Mouse (Mus musculus): ENCODE data around the gene Nmrk1. TPM values are rescaled to one million over a fixed set of nuclear protein-coding genes. Genes with fewer than 3 reads are reported as not detected.

Gene Nmrk1
- polyA plus RNA-seq, 1 experiment from 2014 or later: 9.0 TPM

GRCm38 (mm10) chr19:18619691-18620090, 12.1 kb upstream of the Nmrk1 start:
- no peaks in the 10 kb centered on the region for H3K9me3 ChIP-seq
- no peaks in the 10 kb centered on the region for H3K27me3 ChIP-seq (replicated peaks)
- H3K27ac ChIP-seq: no peak overlapping the region
- H3K9ac ChIP-seq: no peak overlapping the region
- 80% methylated on average over 1 of the region's 1 CpGs for WGBS
- no peak overlapping the region for H3K4me2 ChIP-seq (replicated peaks)
- H3K4me3 ChIP-seq (replicated peaks): no peak overlapping the region
- H3K4me1 ChIP-seq (replicated peaks): 0 out of 2 replicates have a peak, but pooled peaks cover 7% of the 10 kb centered on the region
- H3K36me3 ChIP-seq: no peaks in the 10 kb centered on the region
- no peak for ATAC-seq

GRCm38 (mm10) chr19:18623894-18624293, 7.9 kb upstream of the Nmrk1 start:
- Histone ChIP-seq H3K9me3 (no peaks in the 10 kb centered on the region), H3K4me1 (replicated peaks) (no peaks in the 10 kb centered on the region), H3K36me3 (no peaks in the 10 kb centered on the region), H3K27ac (no peak overlapping the region), H3K9ac (no peak overlapping the region), H3K27me3 (replicated peaks) (no peaks in the 10 kb centered on the region), H3K4me3 (replicated peaks) (no peak overlapping the region), H3K4me2 (replicated peaks) (no peak overlapping the region)
- WGBS: 72% methylated on average over 2 of the region's 2 CpGs
- ATAC-seq: no peak

- WGBS: 59% methylated on average over 1 of the region's 1 CpGs
- H3K4me3 ChIP-seq (replicated peaks): no peak overlapping the region
- H3K36me3 ChIP-seq: no peaks in the 10 kb centered on the region
- no peak overlapping the region for H3K27ac ChIP-seq
- H3K27me3 ChIP-seq (replicated peaks): no peaks in the 10 kb centered on the region
- peak overlapping the region; percentile 69; the same call in 1 of the 2 replicates for H3K4me2 ChIP-seq (replicated peaks)
- peaks cover 5% of the 10 kb centered on the region; the same call in 1 of the 2 replicates for H3K4me1 ChIP-seq (replicated peaks)
- no peak overlapping the region for H3K9ac ChIP-seq
- no peaks in the 10 kb centered on the region for H3K9me3 ChIP-seq
- no peak for ATAC-seq
Measured at GRCm38 (mm10) chr19:18629589-18629988, 2.2 kb upstream of the Nmrk1 start.

DNA sequence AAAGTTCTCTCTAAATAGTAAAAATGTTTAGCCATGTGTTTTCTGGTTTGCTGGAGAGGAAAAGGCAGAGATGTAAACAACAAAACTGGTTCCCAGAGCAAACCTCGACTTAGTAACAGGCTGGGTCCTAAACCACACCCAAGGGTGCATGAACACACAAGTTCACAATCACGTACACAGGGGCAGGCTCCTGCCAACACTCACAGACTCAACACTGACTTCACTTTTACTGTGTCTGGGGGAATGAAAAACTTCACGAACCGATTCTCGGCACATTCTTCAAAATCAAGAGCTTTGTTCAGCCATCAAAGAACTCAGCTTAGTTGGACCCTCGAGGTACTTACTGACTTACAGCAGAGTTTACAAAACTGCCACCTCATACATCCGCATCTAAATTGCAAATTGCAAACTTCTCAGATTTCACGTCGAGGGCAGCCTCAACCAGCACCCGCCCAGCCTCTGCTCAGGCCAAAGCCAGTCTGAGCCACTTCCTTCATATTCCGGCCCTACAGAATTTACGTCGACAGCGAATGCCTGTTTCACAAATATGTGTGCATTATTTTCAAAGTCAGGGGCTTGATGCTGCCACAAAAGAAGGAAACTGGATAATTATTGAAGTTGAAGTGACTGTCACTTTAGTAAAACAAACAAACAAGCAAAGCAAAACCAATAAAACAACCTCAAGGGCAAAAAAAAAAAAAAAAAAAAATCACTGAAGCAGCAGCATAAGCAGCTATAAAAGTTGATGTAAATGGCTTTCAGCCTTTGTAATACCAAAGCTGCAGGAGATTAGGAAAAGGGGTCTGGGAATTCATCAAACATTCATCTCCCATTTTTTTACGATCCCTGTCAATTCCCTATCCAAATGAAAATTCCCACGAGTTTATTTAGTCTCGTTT, 1.3 kb upstream of the Nmrk1 start:
- H3K9ac ChIP-seq: peak overlapping the region; percentile 75
- ATAC-seq: no peak
- H3K27ac ChIP-seq: no peak overlapping the region; the same call in 1 of the 2 replicates
- no peaks in the 10 kb centered on the region for H3K36me3 ChIP-seq
- H3K4me3 ChIP-seq (replicated peaks): peak overlapping the region; percentile 85
- peaks cover 5% of the 10 kb centered on the region; the same call in 1 of the 2 replicates for H3K4me1 ChIP-seq (replicated peaks)
- peak overlapping the region; percentile 69 for H3K4me2 ChIP-seq (replicated peaks)
- WGBS: 14% methylated on average over 17 of the region's 17 CpGs
- H3K9me3 ChIP-seq: no peaks in the 10 kb centered on the region
- H3K27me3 ChIP-seq (replicated peaks): no peaks in the 10 kb centered on the region

- H3K4me1 ChIP-seq (replicated peaks): peaks cover 5% of the 10 kb centered on the region; the same call in 1 of the 2 replicates
- H3K9ac ChIP-seq: peak overlapping the region; percentile 75
- H3K27ac ChIP-seq: peak overlapping the region; percentile 92
- under 1% methylated on average over 40 of the region's 40 CpGs for WGBS
- H3K4me2 ChIP-seq (replicated peaks): peak overlapping the region; percentile 69
- no peaks in the 10 kb centered on the region for H3K9me3 ChIP-seq
- no peaks in the 10 kb centered on the region for H3K36me3 ChIP-seq
- no peaks in the 10 kb centered on the region for H3K27me3 ChIP-seq (replicated peaks)
- ATAC-seq: peak; percentile 80
- peak overlapping the region; percentile 85 for H3K4me3 ChIP-seq (replicated peaks)
Measured at GRCm38 (mm10) chr19:18631161-18631643, 548 bp upstream of the Nmrk1 start.

- no peak for ATAC-seq
- H3K4me3 ChIP-seq (replicated peaks): peak overlapping the region; percentile 85
- peak overlapping the region; percentile 46 for H3K9ac ChIP-seq
- H3K4me1 ChIP-seq (replicated peaks): peaks cover 5% of the 10 kb centered on the region; the same call in 1 of the 2 replicates
- no peak overlapping the region for H3K27ac ChIP-seq
- H3K36me3 ChIP-seq: no peaks in the 10 kb centered on the region
- 62% methylated on average over 13 of the region's 13 CpGs for WGBS
- H3K4me2 ChIP-seq (replicated peaks): peak overlapping the region; percentile 69
- H3K27me3 ChIP-seq (replicated peaks): no peaks in the 10 kb centered on the region
- H3K9me3 ChIP-seq: no peaks in the 10 kb centered on the region
Measured at GRCm38 (mm10) chr19:18632231-18633185, 758 bp downstream of the Nmrk1 start.

- Histone ChIP-seq H3K9ac (no peak overlapping the region), H3K9me3 (no peaks in the 10 kb centered on the region), H3K27ac (no peak overlapping the region), H3K36me3 (no peaks in the 10 kb centered on the region), H3K4me1 (replicated peaks) (no peaks in the 10 kb centered on the region), H3K4me3 (replicated peaks) (no peak overlapping the region), H3K27me3 (replicated peaks) (no peaks in the 10 kb centered on the region), H3K4me2 (replicated peaks) (no peak overlapping the region)
- WGBS: 75% methylated on average over 5 of the region's 5 CpGs
- no peak for ATAC-seq
Measured at GRCm38 (mm10) chr19:18637954-18638353, 6.2 kb downstream of the Nmrk1 start.

DNA sequence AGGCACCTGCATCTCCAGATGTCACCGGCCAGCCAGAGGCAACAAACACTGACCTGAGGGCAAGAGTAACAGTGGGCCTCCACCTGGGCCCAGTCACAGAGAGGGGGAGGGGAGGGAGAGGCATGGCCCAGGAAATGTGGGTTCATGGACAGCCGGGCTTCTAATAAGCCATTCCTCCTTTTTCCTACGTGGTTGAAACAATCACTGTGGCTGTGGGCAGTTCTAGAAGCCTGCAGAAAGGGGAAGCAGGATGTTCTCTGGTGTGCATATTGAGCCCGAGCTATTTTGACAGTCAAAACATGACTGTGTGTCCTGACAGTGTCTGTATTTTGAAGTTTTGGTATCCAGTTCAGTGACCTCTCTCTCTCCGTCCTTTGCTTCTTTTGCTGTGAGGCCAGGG, 7.2 kb downstream of the Nmrk1 start:
- Histone ChIP-seq H3K9me3 (no peaks in the 10 kb centered on the region), H3K4me3 (replicated peaks) (no peak overlapping the region), H3K4me1 (replicated peaks) (no peaks in the 10 kb centered on the region), H3K27ac (no peak overlapping the region), H3K27me3 (replicated peaks) (no peaks in the 10 kb centered on the region), H3K9ac (no peak overlapping the region), H3K36me3 (no peaks in the 10 kb centered on the region), H3K4me2 (replicated peaks) (no peak overlapping the region)
- WGBS: 67% methylated on average over 5 of the region's 5 CpGs
- no peak for ATAC-seq

DNA sequence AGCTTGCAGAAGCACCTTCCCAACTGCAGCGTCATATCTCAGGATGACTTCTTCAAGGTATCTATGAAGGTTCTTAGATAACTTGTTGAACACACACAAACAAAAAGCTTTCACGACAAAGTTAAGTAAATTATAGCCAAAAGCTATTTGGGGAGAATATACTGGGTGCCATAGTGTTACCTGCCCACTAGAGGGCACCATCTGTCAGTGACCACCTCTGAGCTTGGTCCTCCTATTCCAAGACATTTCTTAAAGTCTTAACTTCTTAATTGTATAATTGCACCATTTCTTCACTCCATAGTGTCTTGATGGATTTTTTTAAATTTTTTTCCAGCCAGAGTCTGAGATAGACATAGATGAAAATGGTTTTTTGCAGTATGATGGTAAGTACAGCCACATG, 7.8 kb downstream of the Nmrk1 start:
- Histone ChIP-seq H3K9me3 (no peaks in the 10 kb centered on the region), H3K27ac (no peak overlapping the region), H3K4me2 (replicated peaks) (no peak overlapping the region), H3K9ac (no peak overlapping the region), H3K36me3 (no peaks in the 10 kb centered on the region), H3K4me3 (replicated peaks) (no peak overlapping the region), H3K4me1 (replicated peaks) (no peaks in the 10 kb centered on the region), H3K27me3 (replicated peaks) (no peaks in the 10 kb centered on the region)
- peak; percentile 45; the same call in 1 of the 2 replicates for ATAC-seq
- 26% methylated on average over 2 of the region's 2 CpGs for WGBS

- no peak for ATAC-seq
- WGBS: 71% methylated on average over 4 of the region's 4 CpGs
- H3K36me3 ChIP-seq: no peaks in the 10 kb centered on the region
- H3K27ac ChIP-seq: no peak overlapping the region
- H3K9ac ChIP-seq: no peak overlapping the region
- no peaks in the 10 kb centered on the region for H3K27me3 ChIP-seq (replicated peaks)
- no peaks in the 10 kb centered on the region for H3K9me3 ChIP-seq
- no peaks in the 10 kb centered on the region for H3K4me1 ChIP-seq (replicated peaks)
- H3K4me2 ChIP-seq (replicated peaks): no peak overlapping the region
- H3K4me3 ChIP-seq (replicated peaks): no peak overlapping the region
Measured at GRCm38 (mm10) chr19:18641001-18641400, 9.3 kb downstream of the Nmrk1 start.

GRCm38 (mm10) chr19:18643411-18643810, 11.7 kb downstream of the Nmrk1 start:
- H3K36me3 ChIP-seq: no peaks in the 10 kb centered on the region
- no peaks in the 10 kb centered on the region for H3K9me3 ChIP-seq
- no peaks in the 10 kb centered on the region for H3K4me1 ChIP-seq (replicated peaks)
- WGBS: 65% methylated on average over 4 of the region's 4 CpGs
- H3K27ac ChIP-seq: no peak overlapping the region
- H3K27me3 ChIP-seq (replicated peaks): no peaks in the 10 kb centered on the region
- H3K4me2 ChIP-seq (replicated peaks): no peak overlapping the region
- ATAC-seq: no peak
- H3K9ac ChIP-seq: no peak overlapping the region
- no peak overlapping the region for H3K4me3 ChIP-seq (replicated peaks)

DNA sequence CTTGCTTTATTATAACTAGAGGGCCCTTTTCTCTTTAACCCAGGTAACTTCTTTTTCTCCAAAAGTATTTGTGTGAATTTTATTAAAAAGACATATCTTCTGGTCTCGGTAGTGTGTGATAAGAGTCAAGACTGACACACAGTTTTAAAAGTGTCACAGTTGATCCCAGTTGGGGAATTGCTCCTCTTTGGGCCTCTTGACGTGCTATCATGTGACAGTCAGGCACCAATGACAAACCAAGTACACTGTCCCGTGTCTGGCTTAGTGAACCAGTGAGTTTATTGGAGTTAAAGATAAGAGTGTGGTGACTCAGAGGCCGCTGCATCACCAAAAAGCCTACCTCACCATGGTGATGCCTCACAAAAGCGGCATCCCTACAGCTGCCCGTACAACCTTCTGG, 12.3 kb downstream of the Nmrk1 start:
- Histone ChIP-seq H3K4me3 (replicated peaks) (no peak overlapping the region), H3K9ac (no peak overlapping the region), H3K36me3 (no peaks in the 10 kb centered on the region), H3K27ac (no peak overlapping the region), H3K27me3 (replicated peaks) (no peaks in the 10 kb centered on the region), H3K9me3 (no peaks in the 10 kb centered on the region), H3K4me1 (replicated peaks) (no peaks in the 10 kb centered on the region), H3K4me2 (replicated peaks) (no peak overlapping the region)
- peak; percentile 28; the same call in 1 of the 2 replicates for ATAC-seq
- WGBS: 71% methylated on average over 6 of the region's 6 CpGs
